Mouse (Mus musculus) embryo, embryonic 10 days (tissue): Measurements from ENCODE around the gene Rbm31y.
"Not testable (repeated sequence)": the region's sequence is repeated elsewhere in the genome, so short reads cannot be mapped to it uniquely, and the experiment has no call there.

ENCODE experiments used
- DNase-seq: peaks from one replicate; pipeline ENCODE4 v3.0.0-alpha.2; 2015; ENCODE audit warnings: low spot score

The Rbm31y gene

DNA sequence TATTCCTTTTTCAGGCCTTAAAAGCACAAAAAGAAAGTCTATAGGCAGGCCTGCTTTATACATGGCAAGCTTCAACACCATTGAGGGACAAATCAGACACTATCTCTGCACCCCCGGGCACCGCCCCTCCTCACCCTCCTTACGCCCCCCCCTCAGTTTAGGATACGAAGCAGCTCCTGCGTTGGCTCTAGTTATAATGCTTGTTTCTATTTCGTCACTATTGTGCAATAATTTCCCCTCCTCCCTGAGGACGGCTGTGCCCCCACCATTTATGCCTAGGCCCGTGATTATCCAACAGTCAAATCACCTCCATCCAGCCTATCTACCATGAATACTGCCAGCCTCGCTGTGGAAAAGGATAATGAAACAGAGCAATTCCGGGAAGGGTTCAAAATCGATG, at the start of gene Rbm31y:
Gene Rbm31y (plus strand): TSS at position 301 of the 400 bp plus-strand sequence.
- DNase-seq: not testable (repeated sequence)
